Comparison of ENCODE assay signal across 9 mouse cellular contexts in the genomic region with DNA sequence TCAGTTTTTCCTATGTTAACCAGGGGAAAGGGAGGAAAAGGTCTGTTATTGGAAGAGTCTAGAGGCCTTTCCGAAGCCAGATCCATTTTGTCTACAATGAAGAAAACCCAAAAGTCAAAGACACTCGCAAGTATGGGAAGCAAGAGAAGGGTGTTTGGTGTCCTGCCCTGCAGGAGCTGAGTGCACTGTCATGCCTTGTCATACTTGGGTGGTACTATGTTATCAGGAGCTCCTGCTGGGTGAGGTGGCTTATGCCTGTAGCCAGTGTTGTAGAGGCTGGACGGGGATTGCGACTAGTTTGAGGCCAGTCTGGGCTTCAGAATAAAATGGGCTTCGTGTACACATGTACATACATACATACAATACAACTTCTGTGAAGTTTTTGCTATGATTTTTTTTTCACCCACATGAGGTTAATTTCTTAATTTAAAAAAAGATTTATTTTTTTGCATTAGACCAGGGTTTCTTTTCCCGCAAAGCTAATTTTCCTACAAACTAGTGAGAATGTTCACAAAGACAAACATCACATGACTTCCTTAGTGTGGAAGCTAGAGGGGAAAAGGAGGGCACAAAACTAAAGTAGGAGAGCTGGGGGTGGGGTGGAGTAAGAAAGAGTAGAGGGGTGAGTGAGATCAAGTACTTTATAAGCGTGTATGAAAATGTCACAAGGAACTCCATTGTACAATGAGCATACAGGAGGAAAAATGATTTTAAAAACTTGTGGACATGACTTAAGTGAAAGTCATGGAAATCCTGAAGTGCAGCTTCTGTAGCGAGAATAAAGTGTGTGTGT. TPM values are rescaled to one million over a fixed set of nuclear protein-coding genes. Genes with fewer than 3 reads are reported as not detected.
DNase-seq lines count a peak whose midpoint lies in the region; ATAC-seq and TF ChIP-seq lines count a peak whose summit lies in the region.
"Had no signal": no experiment of that assay in that cellular context is flagged by ENCODE, and none has a peak within 500 bp of the region (broad histone marks: within the 10 kb centered on the region; RNA-seq: fewer than 3 reads in every experiment).

No protein-coding gene starts in this region.

- no peaks in the 10 kb centered on the region for H3K9me3 ChIP-seq in forebrain, embryonic 10.5 days
- H3K9me3 ChIP-seq in forebrain, embryonic 15.5 days: no peaks in the 10 kb centered on the region
- no peaks in the 10 kb centered on the region for H3K9me3 ChIP-seq in lung, postnatal 0 days (ENCODE audit: low read length)
- H3K9me3 ChIP-seq in intestine, embryonic 16.5 days (ENCODE audit: control insufficient read depth, low read length): no peaks in the 10 kb centered on the region
- no peaks in the 10 kb centered on the region for H3K9me3 ChIP-seq in hindbrain, embryonic 13.5 days

- H3K36me3 ChIP-seq in forebrain, embryonic 10.5 days (replicated peaks): no peaks in the 10 kb centered on the region
- no peaks in the 10 kb centered on the region for H3K36me3 ChIP-seq in forebrain, embryonic 15.5 days
- H3K36me3 ChIP-seq in lung, postnatal 0 days (ENCODE audit: insufficient read depth, low read length): no peaks in the 10 kb centered on the region
- no peaks in the 10 kb centered on the region for H3K36me3 ChIP-seq in intestine, embryonic 16.5 days (ENCODE audit: control insufficient read depth, insufficient read depth, low read length)
- H3K36me3 ChIP-seq in hindbrain, embryonic 13.5 days: no peaks in the 10 kb centered on the region

- DNase-seq in forebrain, embryonic 10.5 days (ENCODE audit: extremely low spot score, low spot score): no peak
- DNase-seq in lung, postnatal 0 days (ENCODE audit: low spot score): peak; percentile 23
- DNase-seq in lung, postnatal 25 days (ENCODE audit: low spot score): no peak
- DNase-seq in spleen, postnatal 36 days (ENCODE audit: low spot score in 2 of 2): peak; percentile 51 to 74
- DNase-seq in layer of hippocampus, postnatal 25 days (ENCODE audit: extremely low spot score in 1 of 2, low spot score in 1 of 2): no peak

- TF ChIP-seq CTCF in lung, postnatal 0 days (IDR thresholded peaks at IDR 0.05): no peak

- no peak for ATAC-seq in forebrain, embryonic 15.5 days (replicated peaks)
- peak; percentile 44 for ATAC-seq in lung, postnatal 0 days
- peak; percentile 84 for ATAC-seq in intestine, embryonic 16.5 days
- no peak for ATAC-seq in hindbrain, embryonic 13.5 days (ENCODE audit: low FRiP score)

- H3K4me3 ChIP-seq in forebrain, embryonic 10.5 days: no peak overlapping the region
- H3K4me3 ChIP-seq in forebrain, embryonic 15.5 days: no peak overlapping the region
- no peak overlapping the region for H3K4me3 ChIP-seq in lung, postnatal 0 days (ENCODE audit: low read depth, low read length)
- no peak overlapping the region for H3K4me3 ChIP-seq in intestine, embryonic 16.5 days (ENCODE audit: low read length)
- H3K4me3 ChIP-seq in hindbrain, embryonic 13.5 days: no peak overlapping the region

- no peaks in the 10 kb centered on the region for H3K27me3 ChIP-seq in forebrain, embryonic 10.5 days (ENCODE audit: poor library complexity, severe bottlenecking)
- no peaks in the 10 kb centered on the region for H3K27me3 ChIP-seq in forebrain, embryonic 15.5 days
- no peaks in the 10 kb centered on the region for H3K27me3 ChIP-seq in lung, postnatal 0 days (replicated peaks; ENCODE audit: insufficient read depth, low read length)
- H3K27me3 ChIP-seq in intestine, embryonic 16.5 days (replicated peaks; ENCODE audit: control insufficient read depth, insufficient read depth, low read length): no peaks in the 10 kb centered on the region
- H3K27me3 ChIP-seq in hindbrain, embryonic 13.5 days: peaks cover 21% of the 10 kb centered on the region

- H3K9ac ChIP-seq in forebrain, embryonic 15.5 days (replicated peaks): no peak overlapping the region
- H3K9ac ChIP-seq in lung, postnatal 0 days (replicated peaks; ENCODE audit: low read depth): no peak overlapping the region
- no peak overlapping the region for H3K9ac ChIP-seq in intestine, embryonic 16.5 days (ENCODE audit: low read depth, low read length)
- no peak overlapping the region for H3K9ac ChIP-seq in hindbrain, embryonic 13.5 days

- H3K4me2 ChIP-seq in forebrain, embryonic 15.5 days (replicated peaks): no peak overlapping the region
- 0 out of 2 replicates have a peak overlapping the region, but pooled peaks have one; percentile 19 for H3K4me2 ChIP-seq in lung, postnatal 0 days (replicated peaks; ENCODE audit: low read depth, low read length)
- no peak overlapping the region for H3K4me2 ChIP-seq in intestine, embryonic 16.5 days (ENCODE audit: low read depth, low read length)
- H3K4me2 ChIP-seq in hindbrain, embryonic 13.5 days: no peak overlapping the region

- no peak for TF ChIP-seq EP300 in lung, postnatal 0 days (IDR thresholded peaks at IDR 0.05)

- H3K27ac ChIP-seq in forebrain, embryonic 10.5 days: peak overlapping the region; percentile 67; the same call in 1 of the 2 replicates
- no peak overlapping the region for H3K27ac ChIP-seq in forebrain, embryonic 15.5 days (replicated peaks)
- 0 out of 2 replicates have a peak overlapping the region, but pooled peaks have one; percentile 43 for H3K27ac ChIP-seq in lung, postnatal 0 days (ENCODE audit: low read length)
- H3K27ac ChIP-seq in intestine, embryonic 16.5 days (ENCODE audit: low read length): no peak overlapping the region
- H3K27ac ChIP-seq in hindbrain, embryonic 13.5 days: no peak overlapping the region

- WGBS in forebrain, embryonic 10.5 days: 88% methylated on average over 8 of the region's 8 CpGs
- 89% methylated on average over 8 of the region's 8 CpGs for WGBS in forebrain, embryonic 15.5 days
- 48% methylated on average over 8 of the region's 8 CpGs for WGBS in lung, postnatal 0 days
- 71% methylated on average over 8 of the region's 8 CpGs for WGBS in intestine, embryonic 16.5 days
- 83% methylated on average over 8 of the region's 8 CpGs for WGBS in hindbrain, embryonic 13.5 days

- peaks cover 32% of the 10 kb centered on the region for H3K4me1 ChIP-seq in forebrain, embryonic 10.5 days
- peaks cover 9% of the 10 kb centered on the region for H3K4me1 ChIP-seq in forebrain, embryonic 15.5 days
- peaks cover 10% of the 10 kb centered on the region; the same call in 1 of the 2 replicates for H3K4me1 ChIP-seq in lung, postnatal 0 days (ENCODE audit: insufficient read depth, low read depth, low read length)
- H3K4me1 ChIP-seq in intestine, embryonic 16.5 days (ENCODE audit: control insufficient read depth, insufficient read depth, low read length): peaks cover 10% of the 10 kb centered on the region
- peaks cover 13% of the 10 kb centered on the region for H3K4me1 ChIP-seq in hindbrain, embryonic 13.5 days (replicated peaks)

RNA-seq across cellular contexts. Expression of gene Dennd2c, which starts 27.2 kb away (rescaled TPM):
- polyA plus RNA-seq in forebrain, embryonic 10.5 days (2016; fragmentation: Nextera tagmentation; extraction: Ambion mirVana): 1.8 and 2.3 TPM in 2 replicates
- 0.84 and 1.4 TPM in 2 replicates for polyA plus RNA-seq in forebrain, embryonic 15.5 days (2015; fragmentation: Nextera tagmentation; extraction: Ambion mirVana)
- polyA plus RNA-seq in lung, postnatal 0 days (2015; fragmentation: Nextera tagmentation; extraction: Ambion mirVana): 3.4 and 3.5 TPM in 2 replicates
- 2.1 and 2.2 TPM in 2 replicates for polyA plus RNA-seq in intestine, embryonic 16.5 days (2015; fragmentation: Nextera tagmentation; extraction: Ambion mirVana)
- under 1 TPM; 0.30 to 0.73 TPM for total RNA-seq in layer of hippocampus, postnatal 25 days (2021)
- 1.3 and 1.5 TPM in 2 replicates for polyA plus RNA-seq in hindbrain, embryonic 13.5 days (2015; fragmentation: Nextera tagmentation; extraction: Ambion mirVana)

RNA-seq across cellular contexts. Expression of gene Bcas2, which starts 41.9 kb away (rescaled TPM):
- polyA plus RNA-seq in forebrain, embryonic 10.5 days (2016; fragmentation: Nextera tagmentation; extraction: Ambion mirVana): 244 and 253 TPM in 2 replicates
- polyA plus RNA-seq in forebrain, embryonic 15.5 days (2015; fragmentation: Nextera tagmentation; extraction: Ambion mirVana): 244 and 247 TPM in 2 replicates
- polyA plus RNA-seq in lung, postnatal 0 days (2015; fragmentation: Nextera tagmentation; extraction: Ambion mirVana): 89.8 and 95.0 TPM in 2 replicates
- 153 and 173 TPM in 2 replicates for polyA plus RNA-seq in intestine, embryonic 16.5 days (2015; fragmentation: Nextera tagmentation; extraction: Ambion mirVana)
- 10 to 100 TPM; 64.6 to 67.7 TPM for total RNA-seq in layer of hippocampus, postnatal 25 days (2021)
- polyA plus RNA-seq in hindbrain, embryonic 13.5 days (2015; fragmentation: Nextera tagmentation; extraction: Ambion mirVana): 233 and 236 TPM in 2 replicates

RNA-seq across cellular contexts. Expression of gene Ampd1, which starts 55.7 kb away (rescaled TPM):
- polyA plus RNA-seq in forebrain, embryonic 10.5 days (2016; fragmentation: Nextera tagmentation; extraction: Ambion mirVana): not detected in 2 replicates
- 0.09 TPM in 1 of 2 replicates, not detected in the other for polyA plus RNA-seq in forebrain, embryonic 15.5 days (2015; fragmentation: Nextera tagmentation; extraction: Ambion mirVana)
- polyA plus RNA-seq in lung, postnatal 0 days (2015; fragmentation: Nextera tagmentation; extraction: Ambion mirVana): 0.44 and 0.45 TPM in 2 replicates
- polyA plus RNA-seq in intestine, embryonic 16.5 days (2015; fragmentation: Nextera tagmentation; extraction: Ambion mirVana): 0.11 TPM in 1 of 2 replicates, not detected in the other
- total RNA-seq in layer of hippocampus, postnatal 25 days (2021): not detected
- not detected in 2 replicates for polyA plus RNA-seq in hindbrain, embryonic 13.5 days (2015; fragmentation: Nextera tagmentation; extraction: Ambion mirVana)
- total RNA-seq: left cerebral cortex, postnatal 14 days had no signal

Comparison
In these comparisons a context has a peak if more than half of its experiments do, and no peak if none do; other contexts are left out.
1. DNase-seq: peak in lung, postnatal 0 days (single experiment) and spleen, postnatal 36 days (2 of 2); none in forebrain, embryonic 10.5 days (single experiment), lung, postnatal 25 days (single experiment) and layer of hippocampus, postnatal 25 days (0 of 2).
2. H3K27ac ChIP-seq: peak in forebrain, embryonic 10.5 days (single experiment) and lung, postnatal 0 days (single experiment); none in forebrain, embryonic 15.5 days (single experiment), intestine, embryonic 16.5 days (single experiment) and hindbrain, embryonic 13.5 days (single experiment).
3. ATAC-seq: peak in lung, postnatal 0 days (single experiment) and intestine, embryonic 16.5 days (single experiment); none in forebrain, embryonic 15.5 days (single experiment) and hindbrain, embryonic 13.5 days (single experiment).